Mouse (Mus musculus): Measurements from ENCODE around the gene Ly6g5c. TPM values are rescaled to one million over a fixed set of nuclear protein-coding genes. Genes with fewer than 3 reads are reported as not detected.

The Ly6g5c gene
- polyA plus RNA-seq, 1 experiment from 2014 or later = not detected

GRCm38 (mm10) chr17:35134801-35135590 is 26.9 kb downstream of the Ly6g5c start, which contains the start of gene Bag6:
Gene Bag6 (plus strand): TSS chr17:35135178.
- peak within 1 kb of the TSS; percentile 90 for H3K4me2 ChIP-seq (replicated peaks)
- peaks cover 23% of the 10 kb centered on the region for H3K4me1 ChIP-seq
- H3K9me3 ChIP-seq = no peaks in the 10 kb centered on the region
- WGBS = under 1% methylated on average over 66 of the region's 66 CpGs
- H3K27ac ChIP-seq = peak within 1 kb of the TSS; percentile 77
- peak within 1 kb of the TSS; percentile 76 for H3K9ac ChIP-seq
- no peaks in the 10 kb centered on the region for H3K27me3 ChIP-seq (replicated peaks)
- ATAC-seq (ENCODE audit: low FRiP score, low read depth) = peak; percentile 95
- H3K4me3 ChIP-seq = peak within 1 kb of the TSS; percentile 77
- peaks cover 19% of the 10 kb centered on the region for H3K36me3 ChIP-seq

GRCm38 (mm10) chr17:35135591-35136320 is 27.7 kb downstream of the Ly6g5c start:
- ATAC-seq (ENCODE audit: low FRiP score, low read depth) = peak; percentile 68
- under 1% methylated on average over 43 of the region's 43 CpGs for WGBS
- H3K4me2 ChIP-seq (replicated peaks) = peak overlapping the region; percentile 90
- H3K27ac ChIP-seq = peak overlapping the region; percentile 77
- H3K36me3 ChIP-seq = peaks cover 27% of the 10 kb centered on the region
- H3K27me3 ChIP-seq (replicated peaks) = no peaks in the 10 kb centered on the region
- H3K9me3 ChIP-seq = no peaks in the 10 kb centered on the region
- H3K9ac ChIP-seq = peak overlapping the region; percentile 76
- peak overlapping the region; percentile 77 for H3K4me3 ChIP-seq
- peaks cover 23% of the 10 kb centered on the region for H3K4me1 ChIP-seq

- WGBS = 96% methylated on average over 3 of the region's 3 CpGs
- H3K4me3 ChIP-seq = no peak overlapping the region
- no peak overlapping the region for H3K9ac ChIP-seq
- peaks cover 62% of the 10 kb centered on the region for H3K36me3 ChIP-seq
- no peaks in the 10 kb centered on the region for H3K27me3 ChIP-seq (replicated peaks)
- no peak overlapping the region for H3K27ac ChIP-seq
- peaks cover 23% of the 10 kb centered on the region for H3K4me1 ChIP-seq
- no peak overlapping the region for H3K4me2 ChIP-seq (replicated peaks)
- no peak for ATAC-seq (ENCODE audit: low FRiP score, low read depth)
- no peaks in the 10 kb centered on the region for H3K9me3 ChIP-seq
Measured at GRCm38 (mm10) chr17:35139269-35139668, 31.2 kb downstream of the Ly6g5c start.

- Histone ChIP-seq H3K27me3 (replicated peaks) (no peaks in the 10 kb centered on the region), H3K4me1 (peaks cover 23% of the 10 kb centered on the region), H3K36me3 (peaks cover 75% of the 10 kb centered on the region), H3K27ac (no peak overlapping the region), H3K9me3 (no peaks in the 10 kb centered on the region), H3K9ac (no peak overlapping the region), H3K4me2 (replicated peaks) (no peak overlapping the region), H3K4me3 (no peak overlapping the region)
- ATAC-seq (ENCODE audit: low FRiP score, low read depth) = no peak
- WGBS = 83% methylated on average over 16 of the region's 16 CpGs
Measured at GRCm38 (mm10) chr17:35140490-35140996, 32.5 kb downstream of the Ly6g5c start.

- Histone ChIP-seq H3K4me2 (replicated peaks) (no peak overlapping the region), H3K36me3 (peaks cover 89% of the 10 kb centered on the region), H3K4me1 (peaks cover 15% of the 10 kb centered on the region), H3K4me3 (no peak overlapping the region), H3K9me3 (no peaks in the 10 kb centered on the region), H3K27ac (no peak overlapping the region), H3K9ac (peak overlapping the region; percentile 38; the same call in 1 of the 2 replicates), H3K27me3 (replicated peaks) (no peaks in the 10 kb centered on the region)
- no peak for ATAC-seq (ENCODE audit: low FRiP score, low read depth)
- WGBS = 92% methylated on average over 6 of the region's 6 CpGs
Measured at GRCm38 (mm10) chr17:35141971-35142370, 33.9 kb downstream of the Ly6g5c start.

- no peak for ATAC-seq (ENCODE audit: low FRiP score, low read depth)
- Histone ChIP-seq H3K9ac (no peak overlapping the region), H3K27ac (no peak overlapping the region), H3K36me3 (peaks cover 96% of the 10 kb centered on the region), H3K4me2 (replicated peaks) (no peak overlapping the region), H3K9me3 (no peaks in the 10 kb centered on the region), H3K4me3 (no peak overlapping the region), H3K4me1 (no peaks in the 10 kb centered on the region), H3K27me3 (replicated peaks) (no peaks in the 10 kb centered on the region)
- 94% methylated on average over 5 of the region's 5 CpGs for WGBS
Measured at GRCm38 (mm10) chr17:35146139-35146538, 38.1 kb downstream of the Ly6g5c start.

- Histone ChIP-seq H3K27me3 (replicated peaks) (no peaks in the 10 kb centered on the region), H3K4me2 (replicated peaks) (no peak overlapping the region), H3K36me3 (peaks cover 96% of the 10 kb centered on the region), H3K4me1 (no peaks in the 10 kb centered on the region), H3K9me3 (no peaks in the 10 kb centered on the region), H3K27ac (no peak overlapping the region), H3K4me3 (no peak overlapping the region), H3K9ac (no peak overlapping the region)
- no peak for ATAC-seq (ENCODE audit: low FRiP score, low read depth)
- 62% methylated on average over 3 of the region's 3 CpGs for WGBS
Measured at GRCm38 (mm10) chr17:35147348-35147747, 39.3 kb downstream of the Ly6g5c start.

GRCm38 (mm10) chr17:35147922-35148639 is 40.0 kb downstream of the Ly6g5c start:
- 71% methylated on average over 5 of the region's 5 CpGs for WGBS

GRCm38 (mm10) chr17:35152121-35152520 is 44.0 kb downstream of the Ly6g5c start:
- Histone ChIP-seq H3K4me1 (no peaks in the 10 kb centered on the region), H3K27ac (no peak overlapping the region), H3K4me3 (no peak overlapping the region), H3K27me3 (replicated peaks) (no peaks in the 10 kb centered on the region), H3K9ac (no peak overlapping the region), H3K9me3 (no peaks in the 10 kb centered on the region), H3K4me2 (replicated peaks) (no peak overlapping the region), H3K36me3 (peaks cover 96% of the 10 kb centered on the region)
- no peak for ATAC-seq (ENCODE audit: low FRiP score, low read depth)
- WGBS = 92% methylated on average over 4 of the region's 4 CpGs

More at GRCm38 (mm10) chr17:35147922-35148639, 40.0 kb downstream of the Ly6g5c start:
- no peak overlapping the region for H3K4me3 ChIP-seq
- no peak overlapping the region for H3K9ac ChIP-seq
- no peaks in the 10 kb centered on the region for H3K4me1 ChIP-seq
- H3K27me3 ChIP-seq (replicated peaks) = no peaks in the 10 kb centered on the region
- H3K36me3 ChIP-seq = peaks cover 96% of the 10 kb centered on the region
- no peak for ATAC-seq (ENCODE audit: low FRiP score, low read depth)
- H3K9me3 ChIP-seq = no peaks in the 10 kb centered on the region
- H3K4me2 ChIP-seq (replicated peaks) = no peak overlapping the region
- H3K27ac ChIP-seq = no peak overlapping the region

GRCm38 (mm10) chr17:35153077-35153476 is 45.0 kb downstream of the Ly6g5c start:
- Histone ChIP-seq H3K4me3 (no peak overlapping the region), H3K27ac (no peak overlapping the region), H3K9me3 (no peaks in the 10 kb centered on the region), H3K36me3 (peaks cover 98% of the 10 kb centered on the region), H3K9ac (no peak overlapping the region), H3K4me2 (replicated peaks) (no peak overlapping the region), H3K4me1 (no peaks in the 10 kb centered on the region), H3K27me3 (replicated peaks) (no peaks in the 10 kb centered on the region)
- ATAC-seq (ENCODE audit: low FRiP score, low read depth) = no peak
- WGBS = 97% methylated on average over 9 of the region's 9 CpGs

GRCm38 (mm10) chr17:35153931-35154330 is 45.9 kb downstream of the Ly6g5c start:
- Histone ChIP-seq H3K9me3 (no peaks in the 10 kb centered on the region), H3K4me2 (replicated peaks) (no peak overlapping the region), H3K27me3 (replicated peaks) (no peaks in the 10 kb centered on the region), H3K27ac (no peak overlapping the region), H3K4me3 (no peak overlapping the region), H3K36me3 (peaks cover 98% of the 10 kb centered on the region), H3K4me1 (no peaks in the 10 kb centered on the region), H3K9ac (no peak overlapping the region)
- ATAC-seq (ENCODE audit: low FRiP score, low read depth) = no peak
- WGBS = 87% methylated on average over 4 of the region's 4 CpGs

- Histone ChIP-seq H3K4me2 (replicated peaks) (no peak overlapping the region), H3K9ac (no peak overlapping the region), H3K4me3 (no peak overlapping the region), H3K36me3 (peaks cover 98% of the 10 kb centered on the region), H3K27me3 (replicated peaks) (no peaks in the 10 kb centered on the region), H3K9me3 (no peaks in the 10 kb centered on the region), H3K4me1 (no peaks in the 10 kb centered on the region), H3K27ac (no peak overlapping the region)
- WGBS = 77% methylated on average over 7 of the region's 7 CpGs
- no peak for ATAC-seq (ENCODE audit: low FRiP score, low read depth)
Measured at GRCm38 (mm10) chr17:35154616-35155015, 46.5 kb downstream of the Ly6g5c start.

Measured in neural tube, embryonic 12.5 days (tissue).